Mouse (Mus musculus) myocyte (in vitro differentiated cells): ENCODE data around the gene Gm867.

Experiments
- CEBPB ChIP-seq: IDR thresholded peaks from 2 replicates; pipeline ENCODE4 v1.6.1; 2011; ENCODE audit warnings: mild to moderate bottlenecking, moderate library complexity; ENCODE audit not compliant: poor library complexity, insufficient read depth, severe bottlenecking
- E2F4 ChIP-seq: IDR thresholded peaks from one replicate; pipeline ENCODE4 v1.6.1; 2011; ENCODE audit warnings: mild to moderate bottlenecking, control low read depth, moderate library complexity; ENCODE audit not compliant: insufficient read depth
- MYOD1 ChIP-seq, 3 experiments: IDR thresholded peaks; one replicate each; pipeline ENCODE4 v1.6.1; 2011; ENCODE audit warnings: control low read depth in 2 of 3, low read depth in 2 of 3, mild to moderate bottlenecking in 2 of 3, moderate library complexity in 1 of 3; ENCODE audit not compliant: insufficient read length in 2 of 3, control insufficient read depth in 1 of 3
- POLR2A ChIP-seq: IDR thresholded peaks from one replicate; pipeline ENCODE4 v1.6.1; 2011; ENCODE audit warnings: low read depth, mild to moderate bottlenecking, control low read depth, moderate library complexity; ENCODE audit not compliant: insufficient read length
- POLR2AphosphoS2 ChIP-seq: IDR thresholded peaks from one replicate; pipeline ENCODE4 v1.6.1; 2011; ENCODE audit warnings: low read depth, control low read depth; ENCODE audit not compliant: insufficient read length
- REST ChIP-seq: IDR thresholded peaks from one replicate; pipeline ENCODE4 v1.6.1; 2011; ENCODE audit warnings: mild to moderate bottlenecking, control low read depth, moderate library complexity; ENCODE audit not compliant: insufficient read depth, insufficient read length
- SRF ChIP-seq: IDR thresholded peaks from one replicate; pipeline ENCODE4 v1.6.1; 2011; ENCODE audit warnings: low read depth; ENCODE audit not compliant: control insufficient read depth, insufficient read length

GRCm38 (mm10) chr10:75940520-75940919 lies at the start of gene Gm867:
- no peak for TF ChIP-seq POLR2A
- no peak for TF ChIP-seq MYOD1 (IDR thresholded peaks at IDR 0.05; ENCODE audit: control insufficient read depth in 1 of 3, insufficient read length in 2 of 3, low read depth in 2 of 3)
- no peak for TF ChIP-seq SRF
- no peak for TF ChIP-seq REST
- TF ChIP-seq E2F4 = no peak
- TF ChIP-seq POLR2AphosphoS2 = no peak
- no peak for TF ChIP-seq CEBPB
